Mouse (Mus musculus): ENCODE data around the gene Itgal. TPM values are rescaled to one million over a fixed set of nuclear protein-coding genes. Genes with fewer than 3 reads are reported as not detected.
"Not testable (repeated sequence)": the region's sequence is repeated elsewhere in the genome, so short reads cannot be mapped to it uniquely, and the experiment has no call there.

Itgal gene
- 1.2 and 1.7 TPM in 2 replicates for polyA plus RNA-seq (2014; fragmentation: Nextera tagmentation; extraction: Ambion mirVana)

DNA sequence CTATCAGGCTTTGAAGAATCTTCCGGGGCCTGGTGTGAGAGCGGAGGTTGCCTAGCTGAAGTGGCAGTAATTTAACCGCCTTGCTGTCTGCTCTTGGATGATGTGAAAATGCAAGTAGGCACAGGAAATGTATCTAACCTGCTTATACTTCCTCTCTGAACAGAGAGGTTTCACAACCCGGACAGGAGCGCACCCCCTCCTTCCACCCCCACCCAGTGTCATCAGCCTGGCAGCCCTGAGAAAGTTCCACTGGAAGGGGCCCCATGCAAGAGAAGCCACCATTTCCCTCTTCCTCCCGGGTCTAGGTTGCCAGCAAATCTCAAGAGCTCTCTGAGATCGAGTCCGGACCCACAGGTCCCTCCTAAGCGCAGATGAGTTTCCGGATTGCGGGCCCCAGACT, at the start of gene Itgal:
TSS of gene Itgal (plus strand) at position 163 of the 400 bp plus-strand sequence.
- no peak for ATAC-seq (ENCODE audit: low read depth)
- 76% methylated on average over 11 of the region's 11 CpGs for WGBS

DNA sequence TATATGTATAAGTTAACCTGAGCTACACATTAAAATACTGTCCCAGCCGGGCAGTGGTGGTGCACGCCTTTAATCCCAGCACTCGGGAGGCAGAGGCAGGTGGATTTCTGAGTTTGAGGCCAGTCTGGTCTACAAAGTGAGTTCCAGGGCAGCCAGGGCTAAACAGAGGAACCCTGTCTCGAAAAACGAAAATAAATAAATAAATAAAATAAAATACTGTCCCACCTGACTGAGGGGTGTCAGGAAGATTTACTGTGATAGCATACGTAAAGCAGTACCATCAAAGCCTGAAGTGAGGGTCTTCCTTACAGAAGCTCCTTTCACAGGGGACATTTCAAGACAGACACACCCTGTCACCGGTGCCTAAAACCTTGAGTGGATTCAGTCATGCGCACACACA, 45.5 kb upstream of the Itgal start:
- Histone ChIP-seq H3K36me3 (ENCODE audit: control insufficient read depth, insufficient read depth, low read length) (peaks cover 53% of the 10 kb centered on the region), H3K4me1 (ENCODE audit: control insufficient read depth, insufficient read depth, low read length) (peaks cover 16% of the 10 kb centered on the region)
- H3K27ac ChIP-seq (replicated peaks; ENCODE audit: low read depth, low read length); DNase-seq (ENCODE audit: low spot score); H3K9ac ChIP-seq (ENCODE audit: low read depth, low read length); H3K4me2 ChIP-seq (ENCODE audit: low read depth, low read length); H3K4me3 ChIP-seq (ENCODE audit: low read depth, low read length); H3K27me3 ChIP-seq (replicated peaks; ENCODE audit: control insufficient read depth, insufficient read depth, low read length); ATAC-seq (ENCODE audit: low read depth); H3K9me3 ChIP-seq (ENCODE audit: control insufficient read depth, low read length): not testable (repeated sequence)
- 94% methylated on average over 8 of the region's 8 CpGs for WGBS

More for the DNA sequence above, at the start of gene Itgal:
- Histone ChIP-seq H3K9me3 (ENCODE audit: control insufficient read depth, low read length) (no peaks in the 10 kb centered on the region), H3K4me1 (ENCODE audit: control insufficient read depth, insufficient read depth, low read length) (no peaks in the 10 kb centered on the region), H3K9ac (ENCODE audit: low read depth, low read length) (no peak within 1 kb of the TSS), H3K27me3 (replicated peaks; ENCODE audit: control insufficient read depth, insufficient read depth, low read length) (no peaks in the 10 kb centered on the region), H3K36me3 (ENCODE audit: control insufficient read depth, insufficient read depth, low read length) (no peaks in the 10 kb centered on the region), H3K4me2 (ENCODE audit: low read depth, low read length) (no peak within 1 kb of the TSS), H3K4me3 (ENCODE audit: low read depth, low read length) (no peak within 1 kb of the TSS), H3K27ac (replicated peaks; ENCODE audit: low read depth, low read length) (no peak within 1 kb of the TSS)
- DNase-seq (ENCODE audit: low spot score): no peak

DNA sequence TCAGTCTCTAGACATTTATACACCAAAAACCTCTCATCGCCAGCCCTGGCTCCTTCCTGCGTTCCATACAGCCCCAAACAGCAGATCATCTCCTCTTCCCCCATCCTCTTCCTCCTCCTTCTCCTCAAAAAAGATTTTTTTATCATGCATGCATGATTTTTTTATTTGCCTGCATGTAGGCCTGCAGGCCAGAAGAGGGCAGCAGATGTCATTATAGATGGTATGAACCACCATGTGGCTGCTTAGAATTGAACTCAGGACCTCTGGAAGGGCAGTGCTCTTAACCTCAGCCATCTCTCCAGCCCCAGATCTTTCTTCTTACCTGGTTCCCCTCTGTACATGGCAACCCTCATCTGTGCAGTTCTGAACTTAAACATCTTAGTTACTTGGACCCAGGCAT, 43.6 kb upstream of the Itgal start:
- Histone ChIP-seq H3K27me3 (replicated peaks; ENCODE audit: control insufficient read depth, insufficient read depth, low read length) (no peaks in the 10 kb centered on the region), H3K4me1 (ENCODE audit: control insufficient read depth, insufficient read depth, low read length) (0 out of 2 replicates have a peak, but pooled peaks cover 6% of the 10 kb centered on the region), H3K9ac (ENCODE audit: low read depth, low read length) (no peak overlapping the region), H3K36me3 (ENCODE audit: control insufficient read depth, insufficient read depth, low read length) (peaks cover 49% of the 10 kb centered on the region), H3K4me3 (ENCODE audit: low read depth, low read length) (no peak overlapping the region), H3K9me3 (ENCODE audit: control insufficient read depth, low read length) (no peaks in the 10 kb centered on the region), H3K4me2 (ENCODE audit: low read depth, low read length) (no peak overlapping the region), H3K27ac (replicated peaks; ENCODE audit: low read depth, low read length) (0 out of 2 replicates have a peak overlapping the region, but pooled peaks have one; percentile 15)
- peak; percentile 38 for DNase-seq (ENCODE audit: low spot score)
- WGBS: 81% methylated on average over 2 of the region's 2 CpGs
- no peak for ATAC-seq (ENCODE audit: low read depth)

DNA sequence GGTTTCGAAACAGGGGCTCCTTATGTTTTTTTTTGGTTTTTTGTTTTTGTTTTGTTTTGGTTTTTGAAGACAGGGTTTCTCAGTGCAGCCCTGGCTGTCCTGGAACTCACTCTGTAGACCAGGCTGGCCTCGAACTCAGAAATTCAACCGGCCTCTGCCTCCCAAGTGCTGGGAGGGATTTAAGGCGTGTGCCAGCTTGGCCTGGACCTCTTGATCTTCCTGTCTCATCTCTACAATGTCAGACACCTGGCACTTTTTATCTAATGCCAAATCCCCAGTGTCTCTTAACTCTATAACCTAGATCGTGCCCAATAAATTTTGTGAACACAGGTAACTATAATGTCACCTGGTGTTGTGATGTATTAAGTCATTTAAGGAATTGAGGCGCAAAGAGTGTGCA, 42.7 kb upstream of the Itgal start:
- H3K27ac ChIP-seq (replicated peaks; ENCODE audit: low read depth, low read length): peak overlapping the region; percentile 70
- DNase-seq (ENCODE audit: low spot score) (no peak), ATAC-seq (ENCODE audit: low read depth) (no peak)
- WGBS: 77% methylated on average over 6 of the region's 6 CpGs
- peaks cover 44% of the 10 kb centered on the region for H3K36me3 ChIP-seq (ENCODE audit: control insufficient read depth, insufficient read depth, low read length)
- no peaks in the 10 kb centered on the region for H3K9me3 ChIP-seq (ENCODE audit: control insufficient read depth, low read length)
- H3K4me1 ChIP-seq (ENCODE audit: control insufficient read depth, insufficient read depth, low read length): 0 out of 2 replicates have a peak, but pooled peaks cover 6% of the 10 kb centered on the region
- peak overlapping the region; percentile 60 for H3K4me3 ChIP-seq (ENCODE audit: low read depth, low read length)
- peak overlapping the region; percentile 66 for H3K4me2 ChIP-seq (ENCODE audit: low read depth, low read length)
- no peaks in the 10 kb centered on the region for H3K27me3 ChIP-seq (replicated peaks; ENCODE audit: control insufficient read depth, insufficient read depth, low read length)
- H3K9ac ChIP-seq (ENCODE audit: low read depth, low read length): peak overlapping the region; percentile 64

DNA sequence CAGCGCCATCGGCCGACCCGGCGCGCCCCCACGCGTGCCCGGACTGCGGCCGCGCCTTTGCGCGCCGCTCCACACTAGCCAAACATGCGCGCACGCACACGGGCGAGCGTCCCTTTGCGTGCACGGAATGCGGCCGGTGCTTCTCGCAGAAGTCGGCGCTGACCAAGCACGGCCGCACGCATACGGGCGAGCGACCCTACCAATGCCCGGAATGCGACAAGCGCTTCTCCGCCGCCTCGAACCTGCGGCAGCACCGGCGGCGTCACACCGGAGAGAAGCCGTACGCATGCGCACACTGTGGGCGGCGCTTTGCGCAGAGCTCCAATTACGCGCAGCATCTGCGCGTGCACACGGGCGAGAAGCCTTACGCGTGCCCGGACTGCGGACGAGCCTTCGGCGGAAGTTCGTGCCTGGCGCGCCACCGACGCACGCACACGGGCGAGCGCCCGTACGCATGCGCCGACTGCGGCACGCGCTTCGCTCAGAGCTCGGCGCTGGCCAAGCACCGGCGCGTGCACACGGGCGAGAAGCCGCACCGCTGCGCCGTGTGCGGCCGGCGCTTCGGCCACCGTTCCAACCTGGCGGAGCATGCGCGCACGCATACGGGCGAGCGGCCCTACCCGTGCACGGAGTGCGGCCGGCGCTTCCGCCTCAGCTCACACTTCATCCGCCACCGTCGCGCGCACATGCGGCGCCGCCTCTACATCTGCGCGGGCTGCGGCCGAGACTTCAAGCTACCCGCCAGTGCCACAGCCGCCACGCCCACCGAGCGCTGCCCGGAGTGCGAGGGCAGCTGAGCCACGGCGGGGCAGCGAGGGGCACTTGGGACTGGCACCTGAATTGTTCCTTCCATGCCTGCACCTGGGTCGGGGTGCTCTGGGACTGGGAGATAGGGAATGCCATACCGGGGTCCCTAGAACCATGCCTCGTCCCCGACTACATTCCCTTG, 42.0 kb upstream of the Itgal start:
- Histone ChIP-seq H3K9me3 (ENCODE audit: control insufficient read depth, low read length) (no peaks in the 10 kb centered on the region), H3K4me2 (ENCODE audit: low read depth, low read length) (peak overlapping the region; percentile 66), H3K27ac (replicated peaks; ENCODE audit: low read depth, low read length) (peak overlapping the region; percentile 70), H3K9ac (ENCODE audit: low read depth, low read length) (peak overlapping the region; percentile 64), H3K27me3 (replicated peaks; ENCODE audit: control insufficient read depth, insufficient read depth, low read length) (no peaks in the 10 kb centered on the region), H3K4me3 (ENCODE audit: low read depth, low read length) (peak overlapping the region; percentile 60), H3K36me3 (ENCODE audit: control insufficient read depth, insufficient read depth, low read length) (peaks cover 40% of the 10 kb centered on the region), H3K4me1 (ENCODE audit: control insufficient read depth, insufficient read depth, low read length) (0 out of 2 replicates have a peak, but pooled peaks cover 6% of the 10 kb centered on the region)
- ATAC-seq (ENCODE audit: low read depth) (peak; percentile 97), DNase-seq (ENCODE audit: low spot score) (peak; percentile 99)
- WGBS: 2% methylated on average over 42 of the region's 136 CpGs

DNA sequence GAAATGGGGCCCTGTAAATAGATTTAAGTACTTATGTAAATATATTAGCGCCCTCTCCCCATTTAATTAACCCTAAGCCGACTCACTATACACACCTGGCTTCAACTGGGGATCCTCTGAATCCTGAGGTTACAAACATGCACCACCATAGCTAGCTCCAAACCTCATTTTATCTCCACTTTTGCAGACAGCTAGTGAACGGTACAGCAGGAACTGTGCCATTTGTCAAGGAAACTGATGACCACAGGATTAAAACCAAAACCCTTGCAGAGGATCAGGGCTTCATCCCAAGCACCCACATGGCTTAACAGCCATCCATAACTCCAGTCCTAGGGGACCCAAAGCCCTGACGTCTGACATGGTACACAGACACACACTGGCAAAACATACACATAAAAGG, 41.1 kb upstream of the Itgal start:
- Histone ChIP-seq H3K4me2 (ENCODE audit: low read depth, low read length) (peak overlapping the region; percentile 66), H3K4me3 (ENCODE audit: low read depth, low read length) (peak overlapping the region; percentile 60)
- whole genome bisulfite sequencing: 30% methylated on average over 4 of the region's 4 CpGs

DNA sequence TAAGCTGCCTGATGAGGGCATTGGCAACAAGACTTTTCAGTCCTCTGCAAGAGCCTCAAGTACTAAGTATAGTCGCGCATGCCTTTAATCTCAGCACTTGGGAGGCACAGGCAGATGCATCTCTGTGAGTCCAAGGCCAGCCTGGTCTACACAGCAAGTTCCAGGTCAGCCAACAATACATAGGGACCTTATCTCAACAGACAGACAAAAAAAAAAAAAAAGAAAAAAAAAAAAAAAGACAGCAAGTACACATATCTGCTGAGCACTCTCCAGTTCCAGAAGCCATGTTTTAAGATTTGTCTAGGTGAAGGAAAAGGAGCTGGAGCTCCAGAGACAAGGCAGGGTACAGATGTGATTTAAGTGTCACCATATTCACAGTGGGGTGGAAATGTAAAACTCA, 40.1 kb upstream of the Itgal start:
- ATAC-seq (ENCODE audit: low read depth) (no peak), DNase-seq (ENCODE audit: low spot score) (no peak)
- Histone ChIP-seq H3K4me3 (ENCODE audit: low read depth, low read length) (no peak overlapping the region), H3K9ac (ENCODE audit: low read depth, low read length) (no peak overlapping the region), H3K27me3 (replicated peaks; ENCODE audit: control insufficient read depth, insufficient read depth, low read length) (no peaks in the 10 kb centered on the region), H3K27ac (replicated peaks; ENCODE audit: low read depth, low read length) (no peak overlapping the region), H3K9me3 (ENCODE audit: control insufficient read depth, low read length) (no peaks in the 10 kb centered on the region), H3K36me3 (ENCODE audit: control insufficient read depth, insufficient read depth, low read length) (peaks cover 28% of the 10 kb centered on the region), H3K4me1 (ENCODE audit: control insufficient read depth, insufficient read depth, low read length) (peaks cover 6% of the 10 kb centered on the region; the same call in 1 of the 2 replicates), H3K4me2 (ENCODE audit: low read depth, low read length) (no peak overlapping the region)
- 91% methylated on average over 2 of the region's 2 CpGs for WGBS

More for the DNA sequence above, 41.1 kb upstream of the Itgal start:
- no peaks in the 10 kb centered on the region for H3K27me3 ChIP-seq (replicated peaks; ENCODE audit: control insufficient read depth, insufficient read depth, low read length)
- H3K4me1 ChIP-seq (ENCODE audit: control insufficient read depth, insufficient read depth, low read length): peaks cover 6% of the 10 kb centered on the region; the same call in 1 of the 2 replicates
- H3K9ac ChIP-seq (ENCODE audit: low read depth, low read length): peak overlapping the region; percentile 64
- no peak for ATAC-seq (ENCODE audit: low read depth)
- H3K36me3 ChIP-seq (ENCODE audit: control insufficient read depth, insufficient read depth, low read length): peaks cover 30% of the 10 kb centered on the region
- no peak for DNase-seq (ENCODE audit: low spot score)
- H3K27ac ChIP-seq (replicated peaks; ENCODE audit: low read depth, low read length): no peak overlapping the region
- no peaks in the 10 kb centered on the region for H3K9me3 ChIP-seq (ENCODE audit: control insufficient read depth, low read length)

DNA sequence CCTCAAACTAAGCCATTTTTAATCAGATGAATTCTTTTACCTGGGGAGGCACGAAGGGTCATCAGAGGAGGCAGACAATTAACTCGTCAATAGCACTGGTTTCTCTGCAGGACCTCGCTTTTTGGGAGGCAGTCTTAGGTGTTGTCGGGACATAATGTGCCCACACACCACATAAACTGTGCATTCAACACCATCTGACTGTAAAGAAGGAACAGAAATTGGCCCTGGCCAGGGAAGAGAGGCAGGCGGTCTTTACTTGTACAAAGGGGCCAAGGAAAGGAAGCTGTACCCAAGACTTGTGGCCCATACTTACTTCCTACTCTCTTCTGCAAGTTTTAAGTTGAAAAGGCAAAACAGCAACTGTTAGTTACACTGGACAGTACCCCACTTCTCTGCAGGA, 39.5 kb upstream of the Itgal start:
- no peaks in the 10 kb centered on the region for H3K9me3 ChIP-seq (ENCODE audit: control insufficient read depth, low read length)
- H3K4me3 ChIP-seq (ENCODE audit: low read depth, low read length): no peak overlapping the region
- peaks cover 6% of the 10 kb centered on the region; the same call in 1 of the 2 replicates for H3K4me1 ChIP-seq (ENCODE audit: control insufficient read depth, insufficient read depth, low read length)
- H3K36me3 ChIP-seq (ENCODE audit: control insufficient read depth, insufficient read depth, low read length): peaks cover 24% of the 10 kb centered on the region
- ATAC-seq (ENCODE audit: low read depth): no peak
- H3K27ac ChIP-seq (replicated peaks; ENCODE audit: low read depth, low read length): no peak overlapping the region
- 88% methylated on average over 5 of the region's 5 CpGs for WGBS
- DNase-seq (ENCODE audit: low spot score): no peak
- no peak overlapping the region for H3K9ac ChIP-seq (ENCODE audit: low read depth, low read length)
- no peaks in the 10 kb centered on the region for H3K27me3 ChIP-seq (replicated peaks; ENCODE audit: control insufficient read depth, insufficient read depth, low read length)
- H3K4me2 ChIP-seq (ENCODE audit: low read depth, low read length): no peak overlapping the region
